Mouse (Mus musculus): ENCODE measurements around the gene Tufm.

Gene Tufm

GRCm38 (mm10) chr7:126450641-126451040, 36.5 kb upstream of the Tufm start:
- H3K9me3 ChIP-seq (ENCODE audit: low read length), result no peaks in the 10 kb centered on the region
- H3K4me1 ChIP-seq (replicated peaks; ENCODE audit: low read depth, low read length), result peaks cover 32% of the 10 kb centered on the region
- H3K4me3 ChIP-seq (replicated peaks; ENCODE audit: low read length), result peak overlapping the region; percentile 35; the same call in 1 of the 2 replicates
- no peak for TF ChIP-seq NANOG (IDR thresholded peaks at IDR 0.05; ENCODE audit: borderline replicate concordance, low read length)
- TF ChIP-seq CTCF (conservative IDR thresholded peaks at IDR 0.05; ENCODE audit: low read length), result no peak
- TF ChIP-seq POU5F1 (IDR thresholded peaks at IDR 0.05; ENCODE audit: borderline replicate concordance, low read length), result no peak
- H3K36me3 ChIP-seq (ENCODE audit: insufficient read depth, low read length), result peaks cover 13% of the 10 kb centered on the region
- no peaks in the 10 kb centered on the region; the same call in 1 of the 2 replicates for H3K27me3 ChIP-seq (ENCODE audit: insufficient read depth, low read length)

DNA sequence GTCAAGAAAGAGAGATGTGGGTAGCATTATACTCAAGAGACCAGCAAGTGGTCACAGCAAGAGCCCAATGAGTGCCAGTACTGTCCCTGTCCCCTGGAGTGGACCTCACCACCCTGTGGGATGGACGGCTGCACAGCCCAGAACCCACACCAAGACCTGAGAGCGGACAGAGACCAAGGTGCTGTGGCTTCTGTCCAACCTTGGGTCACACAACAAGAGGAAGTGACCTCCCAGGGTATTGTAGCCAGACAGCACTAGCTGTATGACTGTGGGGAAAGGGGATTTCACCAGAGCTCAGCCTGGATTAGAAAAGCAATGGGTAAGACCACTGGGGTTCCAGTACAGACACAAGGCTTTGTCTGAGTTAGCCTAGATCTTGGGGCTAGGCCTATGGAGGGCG, 34.9 kb upstream of the Tufm start:
- peaks cover 6% of the 10 kb centered on the region; the same call in 1 of the 2 replicates for H3K36me3 ChIP-seq (ENCODE audit: insufficient read depth, low read length)
- no peaks in the 10 kb centered on the region for H3K9me3 ChIP-seq (ENCODE audit: low read length)
- H3K4me3 ChIP-seq (replicated peaks; ENCODE audit: low read length), result no peak overlapping the region
- peaks cover 16% of the 10 kb centered on the region for H3K4me1 ChIP-seq (replicated peaks; ENCODE audit: low read depth, low read length)
- H3K27me3 ChIP-seq (ENCODE audit: insufficient read depth, low read length), result peaks cover 4% of the 10 kb centered on the region; the same call in 1 of the 2 replicates
- TF ChIP-seq CTCF (conservative IDR thresholded peaks at IDR 0.05; ENCODE audit: low read length) (no peak), POU5F1 (IDR thresholded peaks at IDR 0.05; ENCODE audit: borderline replicate concordance, low read length) (no peak), NANOG (IDR thresholded peaks at IDR 0.05; ENCODE audit: borderline replicate concordance, low read length) (no peak)

- TF ChIP-seq NANOG (IDR thresholded peaks at IDR 0.05; ENCODE audit: borderline replicate concordance, low read length) (no peak), POU5F1 (IDR thresholded peaks at IDR 0.05; ENCODE audit: borderline replicate concordance, low read length) (no peak), CTCF (conservative IDR thresholded peaks at IDR 0.05; ENCODE audit: low read length) (no peak)
- H3K9me3 ChIP-seq (ENCODE audit: low read length), result no peaks in the 10 kb centered on the region
- H3K27me3 ChIP-seq (ENCODE audit: insufficient read depth, low read length), result peaks cover 16% of the 10 kb centered on the region
- H3K4me1 ChIP-seq (replicated peaks; ENCODE audit: low read depth, low read length), result peaks cover 11% of the 10 kb centered on the region
- no peak overlapping the region for H3K4me3 ChIP-seq (replicated peaks; ENCODE audit: low read length)
- H3K36me3 ChIP-seq (ENCODE audit: insufficient read depth, low read length), result peaks cover under 1% of the 10 kb centered on the region; the same call in 1 of the 2 replicates
Measured at GRCm38 (mm10) chr7:126453861-126454260, 33.3 kb upstream of the Tufm start.

DNA sequence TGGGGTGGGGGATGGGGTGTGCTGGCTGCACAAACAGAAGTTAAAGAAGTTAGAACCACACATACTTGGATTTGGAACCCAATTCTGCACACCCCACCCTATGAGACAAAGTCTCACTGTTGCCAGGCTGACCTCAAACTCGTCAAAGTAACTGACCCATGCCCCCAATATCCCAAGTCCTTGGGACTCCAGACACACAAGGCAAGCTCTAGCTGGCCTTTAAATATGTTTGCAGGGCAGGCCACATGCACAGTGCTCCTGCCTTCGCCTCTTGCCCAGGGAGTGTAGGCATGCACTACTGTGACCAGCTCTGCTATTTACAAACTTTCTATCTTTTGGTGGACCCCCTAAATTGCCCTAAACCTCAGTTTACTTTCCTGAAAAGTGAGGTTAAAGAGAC, 31.9 kb upstream of the Tufm start:
- Histone ChIP-seq H3K27me3 (ENCODE audit: insufficient read depth, low read length) (peaks cover 26% of the 10 kb centered on the region), H3K36me3 (ENCODE audit: insufficient read depth, low read length) (no peaks in the 10 kb centered on the region), H3K4me1 (replicated peaks; ENCODE audit: low read depth, low read length) (peaks cover 3% of the 10 kb centered on the region), H3K9me3 (ENCODE audit: low read length) (no peaks in the 10 kb centered on the region), H3K4me3 (replicated peaks; ENCODE audit: low read length) (no peak overlapping the region)
- TF ChIP-seq CTCF (conservative IDR thresholded peaks at IDR 0.05; ENCODE audit: low read length) (no peak), POU5F1 (IDR thresholded peaks at IDR 0.05; ENCODE audit: borderline replicate concordance, low read length) (no peak), NANOG (IDR thresholded peaks at IDR 0.05; ENCODE audit: borderline replicate concordance, low read length) (no peak)

DNA sequence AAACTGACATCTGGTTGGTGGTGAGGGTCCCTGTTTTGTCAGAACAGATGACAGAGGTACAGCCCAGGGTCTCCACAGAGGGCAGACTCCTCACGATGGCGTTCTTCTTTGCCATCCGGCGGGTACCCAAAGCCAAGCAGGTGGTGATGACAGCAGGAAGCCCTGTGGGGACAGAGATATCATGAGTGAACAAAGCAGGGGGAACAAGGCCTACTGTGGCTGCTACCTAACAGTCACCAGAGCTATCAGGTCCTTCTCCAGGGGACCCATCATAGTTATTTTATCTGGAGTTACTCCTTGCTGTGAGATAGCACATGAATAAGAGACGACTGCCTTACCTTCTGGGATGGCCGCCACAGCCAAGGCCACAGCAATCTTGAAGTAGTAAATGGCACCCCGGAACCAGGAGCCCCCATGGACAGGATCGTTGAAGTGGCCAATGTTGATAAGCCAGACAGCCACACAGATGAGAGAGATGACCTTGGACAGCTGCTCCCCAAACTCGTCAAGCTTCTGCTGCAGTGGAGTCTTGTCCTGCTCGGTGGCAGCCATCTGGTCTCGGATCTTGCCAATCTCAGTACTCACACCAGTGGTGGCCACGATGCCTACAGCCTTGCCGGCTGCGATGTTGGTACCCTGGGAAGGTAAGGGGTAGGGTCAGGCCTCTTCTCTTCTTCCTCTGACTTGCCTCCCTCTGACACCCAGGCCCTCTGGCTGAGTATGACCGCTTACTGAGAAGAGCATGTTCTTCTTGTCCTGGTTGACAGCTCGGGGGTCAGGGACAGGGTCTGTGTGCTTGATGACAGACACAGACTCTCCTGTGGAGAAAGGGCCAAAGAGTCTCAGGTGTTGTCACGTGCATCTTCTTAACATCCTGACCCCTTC, 30.5 kb upstream of the Tufm start:
- Histone ChIP-seq H3K27me3 (ENCODE audit: insufficient read depth, low read length) (peaks cover 32% of the 10 kb centered on the region), H3K4me3 (replicated peaks; ENCODE audit: low read length) (no peak overlapping the region), H3K9me3 (ENCODE audit: low read length) (no peaks in the 10 kb centered on the region), H3K4me1 (replicated peaks; ENCODE audit: low read depth, low read length) (peaks cover 16% of the 10 kb centered on the region), H3K36me3 (ENCODE audit: insufficient read depth, low read length) (no peaks in the 10 kb centered on the region)
- TF ChIP-seq CTCF (conservative IDR thresholded peaks at IDR 0.05; ENCODE audit: low read length) (no peak), NANOG (IDR thresholded peaks at IDR 0.05; ENCODE audit: borderline replicate concordance, low read length) (no peak), POU5F1 (IDR thresholded peaks at IDR 0.05; ENCODE audit: borderline replicate concordance, low read length) (no peak)

DNA sequence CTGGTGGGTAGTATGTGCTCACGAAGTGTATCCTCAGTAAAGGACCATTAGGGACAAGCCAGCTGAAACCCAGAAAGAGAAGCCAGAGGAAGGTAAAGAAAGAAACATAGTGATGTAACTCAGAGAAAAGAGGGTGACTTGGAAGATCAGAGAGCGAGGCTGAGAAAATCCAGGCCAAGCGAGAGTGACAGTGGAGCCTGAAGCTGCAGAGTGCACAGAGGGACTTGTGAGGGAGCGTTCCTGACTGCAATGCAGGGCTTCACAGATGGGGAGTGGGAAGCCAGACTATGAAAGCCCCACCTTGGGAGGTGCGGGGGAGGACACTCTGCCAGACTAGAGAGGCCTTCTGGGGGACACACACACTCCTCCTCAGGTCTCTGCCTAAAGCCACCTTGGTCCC, 28.9 kb upstream of the Tufm start:
- no peak overlapping the region for H3K4me3 ChIP-seq (replicated peaks; ENCODE audit: low read length)
- H3K36me3 ChIP-seq (ENCODE audit: insufficient read depth, low read length), result no peaks in the 10 kb centered on the region
- H3K4me1 ChIP-seq (replicated peaks; ENCODE audit: low read depth, low read length), result peaks cover 29% of the 10 kb centered on the region
- no peak for TF ChIP-seq CTCF (conservative IDR thresholded peaks at IDR 0.05; ENCODE audit: low read length)
- TF ChIP-seq NANOG (IDR thresholded peaks at IDR 0.05; ENCODE audit: borderline replicate concordance, low read length), result no peak
- TF ChIP-seq POU5F1 (IDR thresholded peaks at IDR 0.05; ENCODE audit: borderline replicate concordance, low read length), result no peak
- H3K9me3 ChIP-seq (ENCODE audit: low read length), result no peaks in the 10 kb centered on the region
- peaks cover 37% of the 10 kb centered on the region for H3K27me3 ChIP-seq (ENCODE audit: insufficient read depth, low read length)

DNA sequence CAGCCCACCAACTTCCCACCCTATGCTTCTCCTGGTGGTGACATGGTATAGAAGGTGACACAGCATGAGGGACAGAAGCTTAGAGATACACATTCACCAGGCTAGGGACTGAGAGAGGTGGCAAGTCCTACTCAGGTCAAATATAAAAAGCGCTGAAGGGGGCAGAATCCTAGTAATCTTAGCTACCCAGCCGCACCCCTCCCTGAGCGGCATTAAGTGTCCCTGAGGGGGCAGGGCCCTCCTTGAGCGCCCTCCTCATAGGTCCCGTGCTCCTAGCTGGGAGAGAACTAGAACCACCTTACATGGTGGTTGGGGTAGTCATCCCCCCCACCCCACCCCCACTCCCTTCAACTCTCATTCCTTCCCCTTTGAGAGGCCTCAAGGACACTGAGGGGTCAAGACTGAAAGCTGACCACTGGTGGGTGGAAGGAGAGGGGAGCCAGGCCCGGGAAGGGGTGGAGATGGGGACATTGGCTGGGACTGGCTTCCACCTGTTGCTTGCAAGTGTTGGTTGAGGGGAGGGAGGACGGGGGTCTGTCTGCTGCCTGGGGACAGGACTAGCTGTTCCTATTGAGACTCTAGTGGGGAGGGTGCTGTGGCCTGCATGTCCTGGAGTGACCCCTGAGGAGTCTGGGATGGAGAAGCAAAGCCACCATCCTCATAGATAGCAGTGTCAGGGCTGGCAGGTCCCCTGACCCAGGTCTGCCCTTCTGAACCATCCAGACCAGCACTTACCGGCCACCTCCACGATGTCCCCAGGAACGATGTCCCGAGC, 28.1 kb upstream of the Tufm start:
- Histone ChIP-seq H3K4me3 (replicated peaks; ENCODE audit: low read length) (no peak overlapping the region), H3K9me3 (ENCODE audit: low read length) (no peaks in the 10 kb centered on the region), H3K36me3 (ENCODE audit: insufficient read depth, low read length) (no peaks in the 10 kb centered on the region), H3K27me3 (ENCODE audit: insufficient read depth, low read length) (peaks cover 37% of the 10 kb centered on the region), H3K4me1 (replicated peaks; ENCODE audit: low read depth, low read length) (peaks cover 37% of the 10 kb centered on the region)
- TF ChIP-seq POU5F1 (IDR thresholded peaks at IDR 0.05; ENCODE audit: borderline replicate concordance, low read length) (no peak), NANOG (IDR thresholded peaks at IDR 0.05; ENCODE audit: borderline replicate concordance, low read length) (no peak), CTCF (conservative IDR thresholded peaks at IDR 0.05; ENCODE audit: low read length) (no peak)
